Comparison of ENCODE assay signal across 14 mouse cellular contexts in genomic region chr15:52565449-52565851, GRCm38 (mm10).
DNase-seq lines count a peak whose midpoint lies in the region; ATAC-seq lines count a peak whose summit lies in the region.
"Had no signal": no experiment of that assay in that cellular context is flagged by ENCODE, and none has a peak within 500 bp of the region (broad histone marks: within the 10 kb centered on the region; RNA-seq: fewer than 3 reads in every experiment).

No protein-coding gene starts in this region.

- H3K36me3 ChIP-seq in forebrain, embryonic 15.5 days, result no peaks in the 10 kb centered on the region
- H3K36me3 ChIP-seq in forebrain, embryonic 12.5 days (replicated peaks), result no peaks in the 10 kb centered on the region
- H3K36me3 ChIP-seq in neural tube, embryonic 15.5 days, result no peaks in the 10 kb centered on the region
- H3K36me3 ChIP-seq in liver, embryonic 12.5 days, result no peaks in the 10 kb centered on the region
- H3K36me3 ChIP-seq: kidney, embryonic 15.5 days had no signal

- H3K4me1 ChIP-seq in forebrain, embryonic 15.5 days, result no peaks in the 10 kb centered on the region
- H3K4me1 ChIP-seq in forebrain, embryonic 12.5 days, result no peaks in the 10 kb centered on the region
- H3K4me1 ChIP-seq in neural tube, embryonic 15.5 days, result no peaks in the 10 kb centered on the region
- no peaks in the 10 kb centered on the region for H3K4me1 ChIP-seq in liver, embryonic 12.5 days
- H3K4me1 ChIP-seq: kidney, embryonic 15.5 days had no signal

- no peak overlapping the region for H3K9ac ChIP-seq in forebrain, embryonic 15.5 days (replicated peaks)
- no peak overlapping the region for H3K9ac ChIP-seq in forebrain, embryonic 12.5 days
- H3K9ac ChIP-seq in neural tube, embryonic 15.5 days (replicated peaks), result no peak overlapping the region
- no peak overlapping the region for H3K9ac ChIP-seq in liver, embryonic 12.5 days
- H3K9ac ChIP-seq: kidney, embryonic 15.5 days had no signal

- H3K4me2 ChIP-seq in forebrain, embryonic 15.5 days (replicated peaks), result no peak overlapping the region
- no peak overlapping the region for H3K4me2 ChIP-seq in forebrain, embryonic 12.5 days
- H3K4me2 ChIP-seq in neural tube, embryonic 15.5 days, result no peak overlapping the region
- no peak overlapping the region for H3K4me2 ChIP-seq in liver, embryonic 12.5 days
- H3K4me2 ChIP-seq: kidney, embryonic 15.5 days had no signal

- no peaks in the 10 kb centered on the region for H3K27me3 ChIP-seq in forebrain, embryonic 15.5 days
- H3K27me3 ChIP-seq in forebrain, embryonic 12.5 days, result no peaks in the 10 kb centered on the region
- H3K27me3 ChIP-seq in neural tube, embryonic 15.5 days (replicated peaks), result no peaks in the 10 kb centered on the region
- no peaks in the 10 kb centered on the region for H3K27me3 ChIP-seq in liver, embryonic 12.5 days (replicated peaks)
- H3K27me3 ChIP-seq: kidney, embryonic 15.5 days had no signal

- 41% methylated on average over 5 of the region's 5 CpGs for WGBS in forebrain, embryonic 15.5 days
- WGBS in forebrain, embryonic 12.5 days, result 62% methylated on average over 5 of the region's 5 CpGs
- WGBS in neural tube, embryonic 15.5 days, result 81% methylated on average over 5 of the region's 5 CpGs
- WGBS in liver, embryonic 12.5 days (ENCODE audit: insufficient replicate concordance), result 69% methylated on average over 5 of the region's 5 CpGs

- DNase-seq in frontal cortex, postnatal 10 days (ENCODE audit: low spot score in 2 of 2), result peak; percentile 9 to 18
- DNase-seq in layer of hippocampus, postnatal 36 days, result peak; percentile 10 to 15
- peak; percentile 3 for DNase-seq in right cerebral cortex, postnatal 4 days
- no peak for DNase-seq in urinary bladder, postnatal 36 days (ENCODE audit: low spot score in 2 of 2)
- DNase-seq: embryo, embryonic 11 days; gastrocnemius, adult 2 months; lung, postnatal 36 days; thymus, adult 2 months had no signal

- ATAC-seq in forebrain, embryonic 15.5 days (replicated peaks), result peak; percentile 94
- ATAC-seq in forebrain, embryonic 12.5 days (ENCODE audit: low FRiP score), result no peak
- no peak for ATAC-seq in neural tube, embryonic 15.5 days (ENCODE audit: low FRiP score)
- no peak for ATAC-seq in liver, embryonic 12.5 days

- no peak overlapping the region for H3K4me3 ChIP-seq in forebrain, embryonic 15.5 days
- H3K4me3 ChIP-seq in forebrain, embryonic 12.5 days (replicated peaks), result no peak overlapping the region
- H3K4me3 ChIP-seq in neural tube, embryonic 15.5 days (replicated peaks), result no peak overlapping the region
- H3K4me3 ChIP-seq in liver, embryonic 12.5 days, result no peak overlapping the region
- H3K4me3 ChIP-seq: gastrocnemius, adult 2 months; kidney, embryonic 15.5 days; myocyte had no signal

- H3K9me3 ChIP-seq in forebrain, embryonic 15.5 days, result no peaks in the 10 kb centered on the region
- no peaks in the 10 kb centered on the region for H3K9me3 ChIP-seq in forebrain, embryonic 12.5 days
- H3K9me3 ChIP-seq in neural tube, embryonic 15.5 days (replicated peaks), result no peaks in the 10 kb centered on the region
- no peaks in the 10 kb centered on the region for H3K9me3 ChIP-seq in liver, embryonic 12.5 days (replicated peaks)
- H3K9me3 ChIP-seq: kidney, embryonic 15.5 days had no signal

- H3K27ac ChIP-seq in forebrain, embryonic 15.5 days (replicated peaks), result no peak overlapping the region
- H3K27ac ChIP-seq in forebrain, embryonic 12.5 days, result no peak overlapping the region
- no peak overlapping the region for H3K27ac ChIP-seq in neural tube, embryonic 15.5 days (replicated peaks)
- H3K27ac ChIP-seq in liver, embryonic 12.5 days, result no peak overlapping the region
- H3K27ac ChIP-seq: gastrocnemius, adult 2 months; kidney, embryonic 15.5 days had no signal

Comparison
In these comparisons a context has a peak if more than half of its experiments do, and no peak if none do; other contexts are left out.
1. DNase-seq: peak in frontal cortex, postnatal 10 days (2 of 2), layer of hippocampus, postnatal 36 days (2 of 2) and right cerebral cortex, postnatal 4 days (single experiment); none in urinary bladder, postnatal 36 days (0 of 2).